Mouse (Mus musculus): Measurements from ENCODE around the gene Amer3. TPM values are rescaled to one million over a fixed set of nuclear protein-coding genes. Genes with fewer than 3 reads are reported as not detected.

The Amer3 gene
- polyA plus RNA-seq, 1 experiment from 2014 or later, result 1.1 TPM

- Histone ChIP-seq H3K9ac (ENCODE audit: low read depth, low read length) (no peak within 1 kb of the TSS), H3K4me3 (ENCODE audit: low read depth, low read length) (no peak within 1 kb of the TSS), H3K4me1 (ENCODE audit: control insufficient read depth, insufficient read depth, low read length) (no peaks in the 10 kb centered on the region), H3K36me3 (ENCODE audit: control insufficient read depth, insufficient read depth, low read length) (no peaks in the 10 kb centered on the region), H3K27ac (replicated peaks; ENCODE audit: low read depth, low read length) (no peak within 1 kb of the TSS), H3K9me3 (ENCODE audit: control insufficient read depth, low read length) (no peaks in the 10 kb centered on the region), H3K4me2 (ENCODE audit: low read depth, low read length) (no peak within 1 kb of the TSS), H3K27me3 (replicated peaks; ENCODE audit: control insufficient read depth, insufficient read depth, low read length) (no peaks in the 10 kb centered on the region)
- no peak for DNase-seq (ENCODE audit: low spot score)
- ATAC-seq (ENCODE audit: low read depth), result no peak
- 85% methylated on average over 15 of the region's 15 CpGs for WGBS
Observed at GRCm38 (mm10) chr1:34560843-34561242, 18.6 kb upstream of the Amer3 start, which contains the start of gene Prss40. Gene Prss40 (minus strand): TSS chr1:34560943.

- no peak overlapping the region for H3K4me2 ChIP-seq (ENCODE audit: low read depth, low read length)
- no peak for DNase-seq (ENCODE audit: low spot score)
- H3K36me3 ChIP-seq (ENCODE audit: control insufficient read depth, insufficient read depth, low read length), result no peaks in the 10 kb centered on the region
- H3K9me3 ChIP-seq (ENCODE audit: control insufficient read depth, low read length), result no peaks in the 10 kb centered on the region
- H3K4me3 ChIP-seq (ENCODE audit: low read depth, low read length), result no peak overlapping the region
- 71% methylated on average over 8 of the region's 8 CpGs for WGBS
- H3K4me1 ChIP-seq (ENCODE audit: control insufficient read depth, insufficient read depth, low read length), result no peaks in the 10 kb centered on the region
- no peak overlapping the region for H3K27ac ChIP-seq (replicated peaks; ENCODE audit: low read depth, low read length)
- ATAC-seq (ENCODE audit: low read depth), result no peak
- no peak overlapping the region for H3K9ac ChIP-seq (ENCODE audit: low read depth, low read length)
- no peaks in the 10 kb centered on the region for H3K27me3 ChIP-seq (replicated peaks; ENCODE audit: control insufficient read depth, insufficient read depth, low read length)
Observed at GRCm38 (mm10) chr1:34564383-34565045, 14.9 kb upstream of the Amer3 start.

GRCm38 (mm10) chr1:34568120-34568519 is 11.3 kb upstream of the Amer3 start:
- H3K27me3 ChIP-seq (replicated peaks; ENCODE audit: control insufficient read depth, insufficient read depth, low read length), result no peaks in the 10 kb centered on the region
- WGBS, result 98% methylated on average over 2 of the region's 2 CpGs
- H3K9me3 ChIP-seq (ENCODE audit: control insufficient read depth, low read length), result no peaks in the 10 kb centered on the region
- no peak overlapping the region for H3K4me3 ChIP-seq (ENCODE audit: low read depth, low read length)
- H3K9ac ChIP-seq (ENCODE audit: low read depth, low read length), result no peak overlapping the region
- no peak overlapping the region for H3K4me2 ChIP-seq (ENCODE audit: low read depth, low read length)
- no peaks in the 10 kb centered on the region for H3K4me1 ChIP-seq (ENCODE audit: control insufficient read depth, insufficient read depth, low read length)
- ATAC-seq (ENCODE audit: low read depth) (no peak), DNase-seq (ENCODE audit: low spot score) (no peak)
- H3K36me3 ChIP-seq (ENCODE audit: control insufficient read depth, insufficient read depth, low read length), result no peaks in the 10 kb centered on the region
- no peak overlapping the region for H3K27ac ChIP-seq (replicated peaks; ENCODE audit: low read depth, low read length)

- H3K4me2 ChIP-seq (ENCODE audit: low read depth, low read length), result no peak overlapping the region
- no peaks in the 10 kb centered on the region for H3K36me3 ChIP-seq (ENCODE audit: control insufficient read depth, insufficient read depth, low read length)
- ATAC-seq (ENCODE audit: low read depth) (no peak), DNase-seq (ENCODE audit: low spot score) (no peak)
- H3K27ac ChIP-seq (replicated peaks; ENCODE audit: low read depth, low read length), result no peak overlapping the region
- H3K4me1 ChIP-seq (ENCODE audit: control insufficient read depth, insufficient read depth, low read length), result no peaks in the 10 kb centered on the region
- no peaks in the 10 kb centered on the region for H3K27me3 ChIP-seq (replicated peaks; ENCODE audit: control insufficient read depth, insufficient read depth, low read length)
- no peak overlapping the region for H3K9ac ChIP-seq (ENCODE audit: low read depth, low read length)
- WGBS, result 100% methylated on average over 2 of the region's 2 CpGs
- no peaks in the 10 kb centered on the region for H3K9me3 ChIP-seq (ENCODE audit: control insufficient read depth, low read length)
- H3K4me3 ChIP-seq (ENCODE audit: low read depth, low read length), result no peak overlapping the region
Observed at GRCm38 (mm10) chr1:34569876-34570275, 9.6 kb upstream of the Amer3 start.

- ATAC-seq (ENCODE audit: low read depth) (no peak), DNase-seq (ENCODE audit: low spot score) (no peak)
- Histone ChIP-seq H3K4me1 (ENCODE audit: control insufficient read depth, insufficient read depth, low read length) (no peaks in the 10 kb centered on the region), H3K9me3 (ENCODE audit: control insufficient read depth, low read length) (no peaks in the 10 kb centered on the region), H3K27me3 (replicated peaks; ENCODE audit: control insufficient read depth, insufficient read depth, low read length) (no peaks in the 10 kb centered on the region), H3K4me3 (ENCODE audit: low read depth, low read length) (no peak overlapping the region), H3K27ac (replicated peaks; ENCODE audit: low read depth, low read length) (no peak overlapping the region), H3K36me3 (ENCODE audit: control insufficient read depth, insufficient read depth, low read length) (no peaks in the 10 kb centered on the region), H3K9ac (ENCODE audit: low read depth, low read length) (no peak overlapping the region), H3K4me2 (ENCODE audit: low read depth, low read length) (no peak overlapping the region)
- WGBS, result 77% methylated on average over 6 of the region's 6 CpGs
Observed at GRCm38 (mm10) chr1:34571431-34571830, 8.0 kb upstream of the Amer3 start.

- peaks cover 5% of the 10 kb centered on the region; the same call in 1 of the 2 replicates for H3K27me3 ChIP-seq (replicated peaks; ENCODE audit: control insufficient read depth, insufficient read depth, low read length)
- H3K4me3 ChIP-seq (ENCODE audit: low read depth, low read length), result no peak overlapping the region
- H3K9ac ChIP-seq (ENCODE audit: low read depth, low read length), result no peak overlapping the region
- no peak overlapping the region for H3K4me2 ChIP-seq (ENCODE audit: low read depth, low read length)
- no peaks in the 10 kb centered on the region for H3K4me1 ChIP-seq (ENCODE audit: control insufficient read depth, insufficient read depth, low read length)
- no peak for ATAC-seq (ENCODE audit: low read depth)
- no peak overlapping the region for H3K27ac ChIP-seq (replicated peaks; ENCODE audit: low read depth, low read length)
- no peaks in the 10 kb centered on the region for H3K9me3 ChIP-seq (ENCODE audit: control insufficient read depth, low read length)
- H3K36me3 ChIP-seq (ENCODE audit: control insufficient read depth, insufficient read depth, low read length), result no peaks in the 10 kb centered on the region
- 83% methylated on average over 6 of the region's 6 CpGs for WGBS
- no peak for DNase-seq (ENCODE audit: low spot score)
Observed at GRCm38 (mm10) chr1:34573221-34573620, 6.2 kb upstream of the Amer3 start.

- Histone ChIP-seq H3K27ac (replicated peaks; ENCODE audit: low read depth, low read length) (no peak overlapping the region), H3K4me3 (ENCODE audit: low read depth, low read length) (peak overlapping the region; percentile 34), H3K36me3 (ENCODE audit: control insufficient read depth, insufficient read depth, low read length) (no peaks in the 10 kb centered on the region), H3K9ac (ENCODE audit: low read depth, low read length) (0 out of 2 replicates have a peak overlapping the region, but pooled peaks have one; percentile 34), H3K4me1 (ENCODE audit: control insufficient read depth, insufficient read depth, low read length) (peaks cover 3% of the 10 kb centered on the region), H3K27me3 (replicated peaks; ENCODE audit: control insufficient read depth, insufficient read depth, low read length) (peaks cover 31% of the 10 kb centered on the region), H3K4me2 (ENCODE audit: low read depth, low read length) (peak overlapping the region; percentile 63), H3K9me3 (ENCODE audit: control insufficient read depth, low read length) (no peaks in the 10 kb centered on the region)
- DNase-seq (ENCODE audit: low spot score) (no peak), ATAC-seq (ENCODE audit: low read depth) (no peak)
- WGBS, result under 1% methylated on average over 18 of the region's 18 CpGs
Observed at GRCm38 (mm10) chr1:34579782-34580356, 412 bp downstream of the Amer3 start.

GRCm38 (mm10) chr1:34582218-34582617 is 2.8 kb downstream of the Amer3 start:
- Histone ChIP-seq H3K36me3 (ENCODE audit: control insufficient read depth, insufficient read depth, low read length) (no peaks in the 10 kb centered on the region), H3K9ac (ENCODE audit: low read depth, low read length) (no peak overlapping the region), H3K27me3 (replicated peaks; ENCODE audit: control insufficient read depth, insufficient read depth, low read length) (peaks cover 31% of the 10 kb centered on the region), H3K4me1 (ENCODE audit: control insufficient read depth, insufficient read depth, low read length) (peaks cover 3% of the 10 kb centered on the region), H3K9me3 (ENCODE audit: control insufficient read depth, low read length) (no peaks in the 10 kb centered on the region), H3K4me3 (ENCODE audit: low read depth, low read length) (no peak overlapping the region), H3K27ac (replicated peaks; ENCODE audit: low read depth, low read length) (no peak overlapping the region), H3K4me2 (ENCODE audit: low read depth, low read length) (no peak overlapping the region)
- no peak for DNase-seq (ENCODE audit: low spot score)
- 63% methylated on average over 6 of the region's 6 CpGs for WGBS
- ATAC-seq (ENCODE audit: low read depth), result no peak

GRCm38 (mm10) chr1:34583821-34584263 is 4.4 kb downstream of the Amer3 start:
- Histone ChIP-seq H3K4me2 (ENCODE audit: low read depth, low read length) (no peak overlapping the region), H3K27ac (replicated peaks; ENCODE audit: low read depth, low read length) (no peak overlapping the region), H3K4me3 (ENCODE audit: low read depth, low read length) (no peak overlapping the region), H3K9ac (ENCODE audit: low read depth, low read length) (no peak overlapping the region), H3K36me3 (ENCODE audit: control insufficient read depth, insufficient read depth, low read length) (no peaks in the 10 kb centered on the region), H3K9me3 (ENCODE audit: control insufficient read depth, low read length) (no peaks in the 10 kb centered on the region), H3K27me3 (replicated peaks; ENCODE audit: control insufficient read depth, insufficient read depth, low read length) (peaks cover 20% of the 10 kb centered on the region), H3K4me1 (ENCODE audit: control insufficient read depth, insufficient read depth, low read length) (peaks cover 3% of the 10 kb centered on the region)
- WGBS, result 17% methylated on average over 4 of the region's 4 CpGs
- DNase-seq (ENCODE audit: low spot score), result peak; percentile 12
- ATAC-seq (ENCODE audit: low read depth), result peak; percentile 24; the same call in 1 of the 2 replicates
